Mouse (Mus musculus) forebrain, embryonic 15.5 days (tissue): Measurements from ENCODE around the gene Inpp4b. TPM values are rescaled to one million over a fixed set of nuclear protein-coding genes. Genes with fewer than 3 reads are reported as not detected.
A peak's percentile ranks its signal among the peaks of the same experiment; 100 is the strongest.

Experiments used
- ATAC-seq: fragments of 200-750 bp; cut with Nextera tagmentation; replicated peaks from 2 replicates; pipeline ENCODE4 v1.8.0; 2017; ENCODE audit warnings: mild to moderate bottlenecking, moderate TSS enrichment, moderate library complexity
- H3K27ac ChIP-seq: fragments of 300-500 bp; sonication (generic); replicated peaks from 2 replicates; pipeline ENCODE4 v1.5.1; 2015; ENCODE audit warnings: mild to moderate bottlenecking, inconsistent platforms
- H3K27me3 ChIP-seq: fragments of 300-500 bp; sonication (generic); 2 replicates; pipeline ENCODE4 v1.6.1; 2015; ENCODE audit warnings: inconsistent platforms
- H3K36me3 ChIP-seq: fragments of 300-500 bp; sonication (generic); 2 replicates; pipeline ENCODE4 v1.6.1; 2015; ENCODE audit warnings: mild to moderate bottlenecking, inconsistent platforms
- H3K4me1 ChIP-seq: fragments of 300-500 bp; sonication (generic); 2 replicates; pipeline ENCODE4 v1.6.1; 2015; ENCODE audit warnings: inconsistent platforms
- H3K4me2 ChIP-seq: fragments of 300-500 bp; sonication (generic); replicated peaks from 2 replicates; pipeline ENCODE4 v1.6.1; 2015; ENCODE audit warnings: mild to moderate bottlenecking, inconsistent platforms
- H3K4me3 ChIP-seq: fragments of 300-500 bp; sonication (generic); 2 replicates; pipeline ENCODE4 v1.5.1; 2015; ENCODE audit warnings: mild to moderate bottlenecking, inconsistent platforms
- H3K9ac ChIP-seq: fragments of 300-500 bp; sonication (generic); replicated peaks from 2 replicates; pipeline ENCODE4 v1.6.1; 2015; ENCODE audit warnings: mild to moderate bottlenecking, inconsistent platforms
- H3K9me3 ChIP-seq: fragments of 300-500 bp; sonication (generic); 2 replicates; pipeline ENCODE4 v1.6.1; 2016; ENCODE audit warnings: inconsistent platforms
- WGBS: fragments of 180-500 bp; shearing (Covaris S2); methylation state at CpG from one replicate; pipeline ENCODE4 v1.1.7; 2015; ENCODE audit warnings: mixed read lengths; 5-methylcytosine and 5-hydroxymethylcytosine counted together
- polyA plus RNA-seq: library from polyadenylated mRNA; unstranded; fragments of >200 nt; fragmentation: Nextera tagmentation; extraction: Ambion mirVana; gene quantifications from 2 replicates; pipeline ENCODE4 v1.2.1, GENCODE M21; 2015

Gene Inpp4b
- polyA plus RNA-seq, 1 experiment from 2014 or later: 5.0 TPM

DNA sequence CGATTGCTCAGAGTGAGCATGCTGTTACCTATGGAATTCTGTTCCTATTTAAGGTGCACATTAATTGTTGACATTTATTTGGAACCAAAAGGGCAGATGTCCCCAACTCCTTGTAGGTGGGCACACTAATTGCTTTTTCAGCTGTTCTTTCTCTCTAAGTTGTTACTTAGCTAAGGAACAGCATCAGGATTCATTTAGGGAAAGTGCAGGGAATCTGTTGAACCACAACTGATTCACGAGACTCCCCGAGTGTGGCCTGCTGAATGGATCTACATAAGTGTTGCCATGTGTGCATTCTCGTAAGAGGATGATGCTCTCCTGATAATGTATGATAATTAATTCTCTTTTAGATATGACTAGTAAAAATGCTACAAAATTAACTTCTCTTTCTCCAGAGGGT, 297.5 kb downstream of the Inpp4b start:
- 71% methylated on average over 4 of the region's 4 CpGs for whole genome bisulfite sequencing
- Histone ChIP-seq H3K36me3 (no peaks in the 10 kb centered on the region), H3K4me2 (no peak overlapping the region), H3K27ac (no peak overlapping the region), H3K4me1 (no peaks in the 10 kb centered on the region), H3K4me3 (no peak overlapping the region), H3K9me3 (no peaks in the 10 kb centered on the region), H3K9ac (no peak overlapping the region), H3K27me3 (no peaks in the 10 kb centered on the region)
- ATAC-seq: no peak

DNA sequence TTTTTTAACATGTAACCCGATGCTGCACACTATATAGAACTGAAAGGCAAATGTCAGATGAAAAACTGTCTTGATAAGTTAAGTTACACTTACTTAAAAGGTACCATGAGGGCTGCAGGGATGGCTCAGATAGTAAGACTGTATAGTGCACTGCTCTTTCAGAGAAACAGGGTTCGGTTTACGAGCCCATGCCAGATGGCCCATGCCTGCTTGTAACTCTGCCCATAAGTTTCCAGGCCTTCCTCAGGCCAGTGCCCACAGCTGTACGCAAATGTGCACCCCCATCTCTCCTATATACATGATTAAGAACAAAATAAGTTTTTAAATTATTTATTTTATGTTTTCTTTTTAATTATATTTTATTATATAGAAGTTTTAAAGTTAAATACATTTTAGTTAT, 300.7 kb downstream of the Inpp4b start:
- ATAC-seq: no peak
- Histone ChIP-seq H3K4me2 (no peak overlapping the region), H3K27me3 (no peaks in the 10 kb centered on the region), H3K36me3 (no peaks in the 10 kb centered on the region), H3K27ac (no peak overlapping the region), H3K9ac (no peak overlapping the region), H3K4me3 (no peak overlapping the region), H3K4me1 (no peaks in the 10 kb centered on the region), H3K9me3 (no peaks in the 10 kb centered on the region)
- WGBS: 89% methylated on average over 4 of the region's 4 CpGs

DNA sequence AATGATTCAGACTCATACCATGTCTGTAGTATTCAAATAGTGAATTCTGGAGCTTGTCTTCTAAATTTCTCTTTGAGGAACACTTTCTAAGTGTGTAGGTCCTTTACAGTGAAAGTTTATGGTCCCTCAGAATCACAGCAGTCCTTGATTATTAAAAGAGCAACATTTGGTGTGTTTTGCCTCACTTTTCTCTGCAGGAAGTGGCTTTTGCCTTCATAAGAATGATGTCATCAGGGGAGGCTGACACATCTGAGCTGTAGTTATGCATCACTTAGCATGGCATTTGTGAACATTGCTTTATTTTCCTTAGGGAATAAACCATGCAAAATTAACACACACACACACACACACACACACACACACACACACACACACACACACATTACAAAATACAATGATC, 349.8 kb downstream of the Inpp4b start:
- Histone ChIP-seq H3K4me1 (no peaks in the 10 kb centered on the region), H3K4me2 (no peak overlapping the region), H3K36me3 (no peaks in the 10 kb centered on the region), H3K27me3 (no peaks in the 10 kb centered on the region), H3K9ac (no peak overlapping the region), H3K27ac (no peak overlapping the region), H3K4me3 (no peak overlapping the region), H3K9me3 (no peaks in the 10 kb centered on the region)
- ATAC-seq: no peak

DNA sequence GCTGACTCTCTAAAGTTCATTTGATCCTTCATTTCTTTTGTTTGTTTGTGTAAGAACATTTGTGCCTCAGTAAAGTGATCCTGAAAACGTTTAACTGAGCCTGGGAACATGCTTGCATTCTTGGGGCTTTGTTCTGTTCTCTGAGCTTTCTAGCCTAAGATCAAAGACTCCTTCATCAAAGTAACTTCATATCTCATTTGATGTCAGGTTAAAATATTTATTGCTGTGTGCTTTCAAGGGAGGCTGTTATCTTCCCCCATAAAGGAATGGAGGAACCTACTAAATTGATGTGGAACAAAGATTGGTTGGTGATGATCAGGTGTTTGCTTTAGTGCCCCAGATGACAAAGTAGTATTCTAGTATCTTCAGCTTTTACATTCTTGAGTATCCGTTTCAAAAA, 352.5 kb downstream of the Inpp4b start:
- H3K4me3 ChIP-seq: no peak overlapping the region
- H3K9me3 ChIP-seq: no peaks in the 10 kb centered on the region
- no peaks in the 10 kb centered on the region for H3K4me1 ChIP-seq
- no peak for ATAC-seq
- 43% methylated on average over 2 of the region's 2 CpGs for WGBS
- H3K27ac ChIP-seq: no peak overlapping the region
- H3K27me3 ChIP-seq: no peaks in the 10 kb centered on the region
- H3K4me2 ChIP-seq: no peak overlapping the region
- H3K36me3 ChIP-seq: no peaks in the 10 kb centered on the region
- no peak overlapping the region for H3K9ac ChIP-seq

DNA sequence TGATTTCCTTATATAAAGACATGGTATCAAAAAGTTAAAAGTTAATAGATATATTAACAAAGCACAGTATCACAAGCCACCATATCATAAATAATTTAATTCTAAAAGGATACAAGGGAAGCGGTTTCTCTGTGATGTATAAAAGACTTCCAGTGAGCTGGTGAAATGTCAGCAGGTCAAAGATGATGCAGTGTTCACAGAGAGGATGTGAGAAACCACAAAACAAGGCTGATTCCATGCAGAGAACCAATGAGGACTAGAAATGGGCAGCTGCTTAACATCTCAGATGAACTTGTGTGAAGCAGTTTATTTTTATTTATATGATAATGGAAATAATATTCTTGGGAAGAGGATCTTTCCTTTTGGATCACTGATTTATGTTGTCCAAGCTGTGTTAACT, 359.7 kb downstream of the Inpp4b start:
- Histone ChIP-seq H3K27me3 (no peaks in the 10 kb centered on the region), H3K4me2 (no peak overlapping the region), H3K9me3 (no peaks in the 10 kb centered on the region), H3K4me3 (no peak overlapping the region), H3K4me1 (no peaks in the 10 kb centered on the region), H3K9ac (no peak overlapping the region), H3K36me3 (no peaks in the 10 kb centered on the region), H3K27ac (no peak overlapping the region)
- no peak for ATAC-seq
- WGBS: 85% methylated on average over 1 of the region's 1 CpGs

DNA sequence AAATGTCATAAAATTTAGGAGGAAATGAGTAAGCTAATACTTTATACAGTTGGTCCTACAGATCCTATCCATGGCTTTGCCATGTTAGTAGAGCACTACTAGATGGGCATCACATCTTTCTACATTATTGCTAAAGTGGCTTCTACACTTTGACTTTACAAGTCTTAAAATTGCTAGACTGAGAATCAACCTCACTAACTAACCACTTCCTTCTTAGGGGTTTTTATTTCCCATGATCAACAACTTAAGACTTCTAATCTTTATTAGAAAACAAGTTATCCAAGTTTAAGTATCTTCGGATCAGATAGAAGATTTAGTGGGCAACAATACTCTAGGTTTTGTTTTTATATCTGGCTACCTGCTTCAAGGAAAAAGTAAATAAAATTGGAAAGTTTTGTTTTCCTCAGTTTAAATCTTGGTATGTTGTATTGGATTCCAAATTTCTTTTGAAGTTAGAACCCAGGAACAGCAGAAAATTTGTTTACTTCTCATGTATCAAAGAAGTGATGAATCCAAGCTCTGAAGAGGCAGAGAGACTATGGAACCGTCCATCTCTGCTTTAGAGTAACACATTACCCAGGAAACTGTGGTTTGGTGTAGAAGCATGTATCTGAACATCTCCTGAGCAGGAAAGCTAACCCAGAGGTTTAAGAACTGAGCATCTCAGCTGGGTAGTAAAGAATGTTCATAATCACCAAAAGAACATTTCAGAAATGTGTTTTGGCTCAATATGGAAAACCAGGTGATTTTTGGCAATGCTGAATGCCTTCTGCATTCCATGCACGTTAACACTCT, 361.4 kb downstream of the Inpp4b start:
- Histone ChIP-seq H3K9ac (no peak overlapping the region), H3K4me2 (no peak overlapping the region), H3K4me1 (no peaks in the 10 kb centered on the region), H3K9me3 (no peaks in the 10 kb centered on the region), H3K27ac (no peak overlapping the region), H3K4me3 (no peak overlapping the region), H3K27me3 (no peaks in the 10 kb centered on the region), H3K36me3 (no peaks in the 10 kb centered on the region)
- ATAC-seq: no peak
- 84% methylated on average over 3 of the region's 3 CpGs for WGBS

DNA sequence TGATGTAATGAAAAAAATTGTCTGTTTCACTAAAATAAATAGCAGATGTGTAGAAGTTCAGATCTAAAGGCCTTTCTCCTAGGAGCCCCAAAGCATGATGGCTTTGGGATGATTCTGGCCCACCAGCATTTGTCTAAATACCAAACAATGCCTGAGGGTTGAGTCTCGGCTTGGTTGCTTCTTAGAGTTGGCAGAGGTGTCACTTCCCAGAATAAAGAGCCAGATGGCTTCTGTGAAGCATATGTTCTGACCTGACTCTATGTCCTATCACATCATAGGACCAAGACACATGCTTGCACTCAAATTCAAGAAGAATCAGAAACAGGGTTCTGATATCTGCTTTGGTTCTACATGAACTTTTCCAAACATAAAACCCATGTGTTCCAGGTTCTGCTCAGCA, 365.1 kb downstream of the Inpp4b start:
- no peak overlapping the region for H3K27ac ChIP-seq
- no peaks in the 10 kb centered on the region for H3K9me3 ChIP-seq
- H3K4me3 ChIP-seq: no peak overlapping the region
- no peak overlapping the region for H3K9ac ChIP-seq
- no peaks in the 10 kb centered on the region for H3K27me3 ChIP-seq
- H3K4me1 ChIP-seq: no peaks in the 10 kb centered on the region
- no peaks in the 10 kb centered on the region for H3K36me3 ChIP-seq
- no peak overlapping the region for H3K4me2 ChIP-seq
- no peak for ATAC-seq
- WGBS: 57% methylated on average over 1 of the region's 1 CpGs

DNA sequence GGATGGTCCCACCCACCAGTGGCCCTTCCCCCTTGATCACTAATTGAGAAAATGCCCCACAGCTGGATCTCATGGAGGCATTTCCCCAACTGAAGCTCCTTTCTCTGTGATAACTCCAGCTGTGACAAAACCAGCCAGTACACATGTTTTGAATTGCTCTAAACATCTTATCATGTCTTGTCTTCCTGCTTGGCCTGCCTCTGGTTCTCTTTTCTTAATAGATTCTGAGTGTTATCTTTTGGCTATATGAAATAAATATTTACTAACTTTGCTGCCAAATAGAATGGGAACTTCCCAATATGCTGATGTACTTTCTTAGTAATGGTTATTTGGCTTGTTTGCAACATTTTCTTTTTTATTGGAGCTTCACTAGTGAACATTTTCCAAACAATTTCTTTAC, 389.0 kb downstream of the Inpp4b start:
- ATAC-seq: no peak

DNA sequence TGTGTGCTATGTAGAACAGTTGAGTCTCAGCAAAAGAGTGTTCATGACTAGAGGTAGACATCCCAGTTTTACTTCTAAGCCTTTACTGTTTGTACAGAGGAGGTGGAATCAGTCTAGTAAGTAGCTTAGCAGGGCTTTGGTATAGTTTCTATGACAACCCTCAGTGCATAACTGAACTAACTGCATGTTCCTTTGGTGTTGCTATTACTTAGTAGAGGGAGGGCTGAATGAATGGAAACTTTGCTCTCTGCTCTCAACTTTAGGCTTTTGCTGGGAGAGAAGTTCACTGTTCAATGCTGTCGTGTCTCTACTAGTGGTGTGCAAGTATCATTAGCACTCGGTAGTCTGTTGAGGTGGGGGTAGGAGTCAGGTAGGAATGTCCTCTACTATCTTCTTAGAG, 393.3 kb downstream of the Inpp4b start:
- 0 out of 2 replicates have a peak, but pooled peaks have one; percentile 29 for ATAC-seq

More for the DNA sequence above, 389.0 kb downstream of the Inpp4b start:
- Histone ChIP-seq H3K4me3 (no peak overlapping the region), H3K4me1 (no peaks in the 10 kb centered on the region), H3K9me3 (no peaks in the 10 kb centered on the region), H3K9ac (no peak overlapping the region), H3K27ac (no peak overlapping the region), H3K4me2 (no peak overlapping the region), H3K27me3 (no peaks in the 10 kb centered on the region), H3K36me3 (no peaks in the 10 kb centered on the region)

DNA sequence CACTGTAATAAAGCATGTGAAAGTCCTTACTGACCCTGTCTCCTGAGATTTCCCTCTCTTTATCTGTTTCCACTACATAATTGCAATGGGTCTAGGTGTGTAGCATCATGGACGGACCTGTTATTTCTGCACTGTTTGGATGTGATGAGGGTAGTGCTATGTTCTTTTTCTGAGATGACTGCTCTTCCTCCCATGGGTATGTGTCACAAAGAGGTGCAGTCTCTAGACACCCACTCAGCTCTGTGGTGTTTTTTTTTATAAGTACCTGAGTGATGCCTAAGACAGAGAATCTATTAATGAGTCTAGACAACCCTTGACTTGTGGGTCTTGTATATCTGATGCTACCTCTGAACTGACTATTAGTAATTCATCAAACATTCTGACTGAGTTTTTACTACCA, 393.7 kb downstream of the Inpp4b start:
- Histone ChIP-seq H3K4me1 (no peaks in the 10 kb centered on the region), H3K36me3 (no peaks in the 10 kb centered on the region), H3K27ac (no peak overlapping the region), H3K27me3 (no peaks in the 10 kb centered on the region), H3K9ac (no peak overlapping the region), H3K9me3 (no peaks in the 10 kb centered on the region), H3K4me3 (no peak overlapping the region), H3K4me2 (no peak overlapping the region)
- ATAC-seq: no peak
- WGBS: 94% methylated on average over 1 of the region's 1 CpGs

More for the DNA sequence above, 393.3 kb downstream of the Inpp4b start:
- Histone ChIP-seq H3K36me3 (no peaks in the 10 kb centered on the region), H3K4me3 (no peak overlapping the region), H3K27ac (no peak overlapping the region), H3K9me3 (no peaks in the 10 kb centered on the region), H3K4me2 (no peak overlapping the region), H3K27me3 (no peaks in the 10 kb centered on the region), H3K9ac (no peak overlapping the region), H3K4me1 (no peaks in the 10 kb centered on the region)
- WGBS: 88% methylated on average over 2 of the region's 2 CpGs

DNA sequence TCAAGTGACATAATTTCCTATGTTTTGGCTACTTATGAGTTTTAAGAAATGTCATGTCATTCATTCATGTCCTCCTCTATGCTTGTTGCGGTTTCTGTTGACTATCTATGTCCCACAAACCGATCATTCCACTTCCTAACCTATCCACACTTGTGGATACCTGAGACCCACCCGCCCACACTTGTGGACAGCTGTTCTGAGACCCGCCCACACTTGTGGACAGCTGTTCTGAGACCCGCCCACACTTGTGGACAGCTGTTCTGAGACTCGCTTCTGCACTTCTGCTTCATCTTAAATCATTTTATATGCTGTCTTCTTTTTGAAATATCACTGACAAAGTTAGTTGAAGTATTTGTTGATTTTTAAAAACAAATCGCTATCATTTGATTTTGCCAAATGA, 400.2 kb downstream of the Inpp4b start:
- Histone ChIP-seq H3K4me2 (no peak overlapping the region), H3K36me3 (no peaks in the 10 kb centered on the region), H3K4me3 (no peak overlapping the region), H3K9ac (no peak overlapping the region), H3K9me3 (no peaks in the 10 kb centered on the region), H3K4me1 (no peaks in the 10 kb centered on the region), H3K27ac (no peak overlapping the region), H3K27me3 (no peaks in the 10 kb centered on the region)
- no peak for ATAC-seq
- 92% methylated on average over 7 of the region's 7 CpGs for WGBS

DNA sequence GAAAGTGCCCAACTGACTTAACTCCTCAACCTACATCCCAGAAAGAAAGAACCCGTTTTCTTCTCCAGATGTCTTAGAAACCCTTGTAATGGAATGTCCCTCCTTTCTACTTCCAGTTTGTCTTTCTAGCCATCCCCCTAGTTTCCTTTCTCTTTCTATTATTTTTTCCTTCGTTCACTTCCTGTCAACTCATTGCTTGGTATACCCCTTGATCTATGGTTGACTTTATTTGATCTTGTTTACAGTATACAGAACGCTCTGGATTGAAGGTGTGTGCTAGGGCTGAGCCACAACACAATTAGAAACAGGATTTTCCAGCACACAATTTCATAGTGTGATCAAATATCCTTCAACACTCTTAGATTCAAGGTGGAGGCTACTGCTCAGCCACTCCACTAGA, 400.7 kb downstream of the Inpp4b start:
- WGBS: 84% methylated on average over 3 of the region's 3 CpGs
- Histone ChIP-seq H3K4me1 (no peaks in the 10 kb centered on the region), H3K27ac (no peak overlapping the region), H3K9ac (no peak overlapping the region), H3K27me3 (no peaks in the 10 kb centered on the region), H3K9me3 (no peaks in the 10 kb centered on the region), H3K4me2 (no peak overlapping the region), H3K4me3 (no peak overlapping the region), H3K36me3 (no peaks in the 10 kb centered on the region)
- no peak for ATAC-seq

DNA sequence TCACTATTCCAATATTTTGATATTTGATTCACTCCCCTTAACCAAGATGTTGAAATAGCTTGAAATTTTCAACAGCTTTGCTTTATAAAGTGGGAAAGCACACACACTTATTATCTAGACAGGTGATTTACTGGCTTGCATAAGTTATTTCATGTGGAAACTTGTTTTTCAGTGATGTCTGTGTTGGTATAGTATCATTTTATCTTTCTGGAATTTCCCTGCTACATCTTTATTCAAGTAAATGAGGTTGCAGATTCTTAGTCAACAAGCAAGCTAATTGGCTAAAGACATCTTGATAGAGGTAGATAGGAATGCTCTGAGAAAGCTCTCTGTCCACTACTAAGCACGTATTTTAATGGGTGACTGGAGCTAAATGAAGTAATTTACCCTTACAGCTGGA, 403.1 kb downstream of the Inpp4b start:
- WGBS: 26% methylated on average over 1 of the region's 1 CpGs
- Histone ChIP-seq H3K36me3 (no peaks in the 10 kb centered on the region), H3K4me3 (no peak overlapping the region), H3K9ac (no peak overlapping the region), H3K27me3 (no peaks in the 10 kb centered on the region), H3K9me3 (no peaks in the 10 kb centered on the region), H3K4me2 (no peak overlapping the region), H3K27ac (no peak overlapping the region), H3K4me1 (no peaks in the 10 kb centered on the region)
- no peak for ATAC-seq
